Comparison of ENCODE assay signal across 17 mouse cellular contexts in the genomic region with DNA sequence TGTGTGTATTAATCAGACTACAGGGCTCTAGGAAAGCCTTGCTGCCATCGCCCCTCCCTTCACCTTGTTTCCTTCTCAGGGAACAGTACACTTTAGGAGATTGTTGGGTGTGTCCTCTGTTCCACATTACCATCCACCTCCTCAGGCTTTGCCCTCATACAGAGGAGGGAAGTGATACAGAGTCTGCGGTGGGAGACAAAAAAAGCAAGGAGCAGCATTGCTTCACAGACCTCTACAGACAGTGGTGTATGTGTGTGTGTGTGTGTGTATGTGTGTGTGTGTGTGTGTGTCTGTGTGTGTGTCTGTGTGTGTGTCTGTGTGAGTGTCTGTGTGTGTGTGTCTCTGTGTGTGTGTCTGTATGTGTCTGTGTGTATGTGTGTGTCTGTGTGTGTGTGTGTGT. TPM values are rescaled to one million over a fixed set of nuclear protein-coding genes. Genes with fewer than 3 reads are reported as not detected.
"Had no signal": no experiment of that assay in that cellular context is flagged by ENCODE, and none has a peak within 500 bp of the region (broad histone marks: within the 10 kb centered on the region; RNA-seq: fewer than 3 reads in every experiment).

No protein-coding gene starts in this region.

RNA-seq across cellular contexts. Expression of gene Gm10128, which starts 18.7 kb away (rescaled TPM):
- total RNA-seq: heart, adult 8-10 months; heart, postnatal 10 days; heart, postnatal 14 days; heart, postnatal 25 days; heart, postnatal 36 days; heart, postnatal 4 days; hematopoietic stem cell, adult 5-6 weeks; hindbrain, postnatal 0 days; layer of hippocampus, adult 18-20 months; layer of hippocampus, adult 2 months; layer of hippocampus, adult 8-10 months; layer of hippocampus, postnatal 10 days; layer of hippocampus, postnatal 14 days; layer of hippocampus, postnatal 25 days; layer of hippocampus, postnatal 36 days; left cerebral cortex, adult 18-20 months; left cerebral cortex, adult 2 months had no signal
